In the genomic region with DNA sequence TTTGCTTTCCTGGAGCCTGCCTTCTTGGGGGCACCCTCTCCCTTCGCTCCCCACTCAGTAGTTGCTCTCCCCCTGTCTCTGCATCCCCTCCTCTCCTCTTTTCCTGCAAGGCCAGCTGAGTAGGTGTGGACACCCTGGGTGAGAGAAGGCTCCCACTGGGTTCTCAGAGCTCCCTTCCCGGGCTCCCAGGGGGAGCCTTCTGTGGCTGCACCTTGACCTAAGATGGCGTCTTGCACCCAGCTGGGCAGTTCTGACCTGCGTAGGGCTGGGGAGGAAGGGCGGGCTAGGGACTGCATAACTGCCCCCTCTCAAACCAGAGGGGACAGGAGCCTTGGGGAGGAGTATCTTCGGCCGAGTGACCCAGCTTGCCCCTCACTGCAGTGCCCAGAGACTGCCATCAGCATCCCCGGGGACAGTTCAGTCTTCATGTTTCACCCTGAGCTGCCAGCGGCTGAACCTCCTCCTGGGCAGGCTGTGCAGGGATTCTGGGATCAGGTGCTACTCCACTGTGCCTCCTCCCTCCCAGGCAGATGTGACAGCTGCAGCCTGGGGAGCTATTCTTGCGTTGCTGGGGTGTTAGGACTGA, we compare ENCODE assay signal across 8 mouse cellular contexts. TPM values are rescaled to one million over a fixed set of nuclear protein-coding genes. Genes with fewer than 3 reads are reported as not detected.
DNase-seq lines count a peak whose midpoint lies in the region; ATAC-seq lines count a peak whose summit lies in the region.

No protein-coding gene starts in this region.

- no peaks in the 10 kb centered on the region for H3K36me3 ChIP-seq in forebrain, embryonic 11.5 days (ENCODE audit: control insufficient read depth, insufficient read depth, low read length)
- H3K36me3 ChIP-seq in intestine, embryonic 15.5 days: no peaks in the 10 kb centered on the region
- no peaks in the 10 kb centered on the region for H3K36me3 ChIP-seq in macrophage (ENCODE audit: inconsistent target)

- H3K4me3 ChIP-seq in forebrain, embryonic 11.5 days (ENCODE audit: low read depth, low read length): peak overlapping the region; percentile 89
- peak overlapping the region; percentile 92 for H3K4me3 ChIP-seq in intestine, embryonic 15.5 days (replicated peaks)
- H3K4me3 ChIP-seq in macrophage (ENCODE audit: inconsistent target): peak overlapping the region; percentile 30

- ATAC-seq in forebrain, embryonic 11.5 days (replicated peaks; ENCODE audit: low FRiP score): no peak
- ATAC-seq in intestine, embryonic 15.5 days: peak; percentile 41

- H3K27me3 ChIP-seq in forebrain, embryonic 11.5 days (ENCODE audit: control insufficient read depth, insufficient read depth, low read length): peaks cover 4% of the 10 kb centered on the region; the same call in 1 of the 2 replicates
- H3K27me3 ChIP-seq in intestine, embryonic 15.5 days (replicated peaks): no peaks in the 10 kb centered on the region

- peaks cover 62% of the 10 kb centered on the region for H3K79me2 ChIP-seq in macrophage (ENCODE audit: inconsistent target)

- H3K9me3 ChIP-seq in forebrain, embryonic 11.5 days (ENCODE audit: control insufficient read depth, low read length): no peaks in the 10 kb centered on the region
- H3K9me3 ChIP-seq in intestine, embryonic 15.5 days: no peaks in the 10 kb centered on the region

- WGBS in forebrain, embryonic 11.5 days: 7% methylated on average over 10 of the region's 10 CpGs
- 5% methylated on average over 10 of the region's 10 CpGs for WGBS in intestine, embryonic 15.5 days
- WGBS in macrophage (ENCODE audit: missing documents): 42% methylated on average over 10 of the region's 10 CpGs

- peak overlapping the region; percentile 79 for H3K4me2 ChIP-seq in forebrain, embryonic 11.5 days (ENCODE audit: low read depth, low read length, severe bottlenecking)
- peak overlapping the region; percentile 78 for H3K4me2 ChIP-seq in intestine, embryonic 15.5 days (replicated peaks)

- H3K27ac ChIP-seq in forebrain, embryonic 11.5 days (ENCODE audit: low read depth, low read length): peak overlapping the region; percentile 50; the same call in 1 of the 2 replicates
- peak overlapping the region; percentile 96 for H3K27ac ChIP-seq in intestine, embryonic 15.5 days
- no peak overlapping the region for H3K27ac ChIP-seq in macrophage

- peak overlapping the region; percentile 83 for H3K9ac ChIP-seq in forebrain, embryonic 11.5 days (ENCODE audit: low read length)
- peak overlapping the region; percentile 85 for H3K9ac ChIP-seq in intestine, embryonic 15.5 days

- H3K4me1 ChIP-seq in forebrain, embryonic 11.5 days (replicated peaks; ENCODE audit: control insufficient read depth, insufficient read depth, low read length): peaks cover 16% of the 10 kb centered on the region
- peaks cover 48% of the 10 kb centered on the region for H3K4me1 ChIP-seq in intestine, embryonic 15.5 days (replicated peaks)

- DNase-seq in adrenal gland, adult (ENCODE audit: inconsistent age in 2 of 2, low spot score in 1 of 2): peak; percentile 79 to 86
- no peak for DNase-seq in adrenal gland, adult 8-10 months
- peak; percentile 24 for DNase-seq in A20 (ENCODE audit: low read depth, low spot score)
- peak; percentile 62 for DNase-seq in forebrain, embryonic 11.5 days (ENCODE audit: low spot score)
- peak; percentile 36 for DNase-seq in yolk sac, embryonic 10.5 days (ENCODE audit: low spot score)
- no peak for DNase-seq in cerebellum, postnatal 36 days

RNA-seq across cellular contexts. Expression of gene Dnmt3a, which starts 2.7 kb away (rescaled TPM):
- total RNA-seq in adrenal gland, adult 8-10 months (2022): 10 to 100 TPM; 35.5 to 81.6 (median 56.9) TPM
- 102 and 104 TPM in 2 replicates for polyA plus RNA-seq in forebrain, embryonic 11.5 days (2014; fragmentation: Nextera tagmentation; extraction: Ambion mirVana)
- 114 and 120 TPM in 2 replicates for polyA plus RNA-seq in intestine, embryonic 15.5 days (2015; fragmentation: Nextera tagmentation; extraction: Ambion mirVana)
- total RNA-seq in macrophage (2018; cell fraction: chromatin; rRNA removed): 1,000 to 10,000 TPM in 3 of 26 experiments, 100 to 1,000 TPM in 23; 182 to 1,452 (median 590) TPM
- total RNA-seq in macrophage (2018; cell fraction: cytosol; rRNA removed): 100 to 1,000 TPM in 25 of 26 experiments, 10 to 100 TPM in 1; 83.9 to 342 (median 173) TPM
- total RNA-seq in macrophage (2018; cell fraction: nucleus; rRNA removed): 100 to 1,000 TPM; 125 to 674 (median 269) TPM
- 76.3 to 253 TPM (median 241 TPM) in 3 replicates for polyA plus RNA-seq in macrophage (2018)

Comparison
In these comparisons a context has a peak if more than half of its experiments do, and no peak if none do; other contexts are left out.
1. DNase-seq: peak in adrenal gland, adult (2 of 2), A20 (single experiment), forebrain, embryonic 11.5 days (single experiment) and yolk sac, embryonic 10.5 days (single experiment); none in adrenal gland, adult 8-10 months (single experiment) and cerebellum, postnatal 36 days (0 of 2).
2. H3K4me3 ChIP-seq: peak in every context shown above with its lines; median percentile 92 in intestine, embryonic 15.5 days; 89 in forebrain, embryonic 11.5 days; 30 in macrophage.